ENCODE assay signal across 14 mouse cellular contexts in the genomic region with DNA sequence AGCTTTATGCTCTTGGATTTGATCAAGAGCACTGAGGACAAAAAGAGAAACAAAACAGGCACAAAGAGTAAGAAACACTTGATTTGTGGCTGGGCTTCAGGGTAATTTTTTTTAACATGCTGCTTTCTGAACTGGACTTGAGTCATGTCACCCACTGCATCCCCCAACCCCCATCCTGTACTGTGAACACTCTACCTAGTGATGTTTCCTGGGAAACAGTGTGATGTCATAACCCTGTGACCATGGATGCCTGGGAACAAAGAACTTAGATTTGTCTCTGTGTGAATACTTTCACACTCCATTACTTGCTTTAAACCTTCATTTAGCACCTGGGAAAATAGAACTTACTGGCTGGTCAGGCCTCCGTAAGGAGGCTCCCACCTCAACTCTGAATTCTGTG. TPM values are rescaled to one million over a fixed set of nuclear protein-coding genes. Genes with fewer than 3 reads are reported as not detected.
DNase-seq lines count a peak whose midpoint lies in the region; ATAC-seq lines count a peak whose summit lies in the region.
"Had no signal": no experiment of that assay in that cellular context is flagged by ENCODE, and none has a peak within 500 bp of the region (broad histone marks: within the 10 kb centered on the region; RNA-seq: fewer than 3 reads in every experiment).

A gene (plus strand): TSS at position 301 of the 400 bp plus-strand sequence.

- no peak for DNase-seq in heart, adult 18-20 months
- no peak for DNase-seq in adrenal gland, postnatal 25 days
- DNase-seq in gastrocnemius, postnatal 10 days = no peak
- no peak for DNase-seq in kidney, postnatal 36 days
- DNase-seq: kidney, adult 18-20 months; right cerebral cortex, postnatal 14 days had no signal

- no peaks in the 10 kb centered on the region for H3K36me3 ChIP-seq in heart, embryonic 11.5 days (ENCODE audit: control insufficient read depth, insufficient read depth, low read length)
- H3K36me3 ChIP-seq in macrophage (ENCODE audit: inconsistent target) = no peaks in the 10 kb centered on the region
- H3K36me3 ChIP-seq: forebrain, embryonic 12.5 days; liver, embryonic 12.5 days; stomach, embryonic 15.5 days had no signal

- no peak within 1 kb of the TSS for H3K9ac ChIP-seq in heart, embryonic 11.5 days (ENCODE audit: low read depth, low read length)
- H3K9ac ChIP-seq: forebrain, embryonic 12.5 days; liver, embryonic 12.5 days; stomach, embryonic 15.5 days had no signal

- no peaks in the 10 kb centered on the region for H3K9me3 ChIP-seq in heart, embryonic 11.5 days (replicated peaks; ENCODE audit: control insufficient read depth, low read length)
- H3K9me3 ChIP-seq: forebrain, embryonic 12.5 days; liver, embryonic 12.5 days; stomach, embryonic 15.5 days had no signal

- H3K27ac ChIP-seq in heart, embryonic 11.5 days (ENCODE audit: low read depth, low read length) = no peak within 1 kb of the TSS
- no peak within 1 kb of the TSS for H3K27ac ChIP-seq in macrophage
- H3K27ac ChIP-seq: forebrain, embryonic 12.5 days; liver, embryonic 12.5 days; stomach, embryonic 15.5 days had no signal

- peaks cover 5% of the 10 kb centered on the region; the same call in 1 of the 2 replicates for H3K79me2 ChIP-seq in macrophage (ENCODE audit: inconsistent target)

- no peak for ATAC-seq in heart, embryonic 11.5 days (replicated peaks; ENCODE audit: insufficient number of reproducible peaks, low FRiP score, low TSS enrichment)
- no peak for ATAC-seq in activated CD4-positive, CD25-positive, alpha-beta regulatory T cell, adult 4 months
- ATAC-seq: liver, embryonic 12.5 days; midbrain, embryonic 16.5 days had no signal

- WGBS in heart, embryonic 11.5 days (ENCODE audit: insufficient replicate concordance) = 78% methylated on average over 1 of the region's 1 CpGs
- 100% methylated on average over 1 of the region's 1 CpGs for WGBS in macrophage (ENCODE audit: missing documents)

- H3K4me2 ChIP-seq in heart, embryonic 11.5 days = no peak within 1 kb of the TSS
- H3K4me2 ChIP-seq: forebrain, embryonic 12.5 days; liver, embryonic 12.5 days; stomach, embryonic 15.5 days had no signal

- no peaks in the 10 kb centered on the region for H3K27me3 ChIP-seq in heart, embryonic 11.5 days (ENCODE audit: control insufficient read depth, insufficient read depth, low read length)
- H3K27me3 ChIP-seq: CH12.LX; forebrain, embryonic 12.5 days; liver, embryonic 12.5 days; stomach, embryonic 15.5 days had no signal

- H3K4me3 ChIP-seq in heart, embryonic 11.5 days (ENCODE audit: low read depth, low read length) = no peak within 1 kb of the TSS
- no peak within 1 kb of the TSS for H3K4me3 ChIP-seq in macrophage (ENCODE audit: inconsistent target)
- H3K4me3 ChIP-seq: forebrain, embryonic 12.5 days; liver, embryonic 12.5 days; stomach, embryonic 15.5 days had no signal

- no peaks in the 10 kb centered on the region for H3K4me1 ChIP-seq in heart, embryonic 11.5 days (ENCODE audit: control insufficient read depth, insufficient read depth, low read length)
- H3K4me1 ChIP-seq: forebrain, embryonic 12.5 days; liver, embryonic 12.5 days; stomach, embryonic 15.5 days had no signal

RNA-seq across cellular contexts. Expression of the gene that starts here (rescaled TPM):
- 10 to 100 TPM; 15.9 to 16.2 TPM for total RNA-seq in heart, adult 18-20 months (2021)
- 3.5 and 4.2 TPM in 2 replicates for polyA plus RNA-seq in heart, embryonic 11.5 days (2014; fragmentation: Nextera tagmentation; extraction: Ambion mirVana)
- total RNA-seq in adrenal gland, postnatal 25 days (2021) = 21.2 and 29.9 TPM in 2 replicates
- total RNA-seq in gastrocnemius, postnatal 10 days (2021) = 10 to 100 TPM; 10.8 to 11.5 TPM
- total RNA-seq in macrophage (2018; cell fraction: chromatin; rRNA removed) = 100 to 1,000 TPM in 18 of 26 experiments, 10 to 100 TPM in 8; 64.9 to 181 (median 115) TPM
- 10 to 100 TPM; 16.1 to 27.1 (median 21.5) TPM for total RNA-seq in macrophage (2018; cell fraction: cytosol; rRNA removed)
- 100 to 1,000 TPM in 3 of 26 experiments, 10 to 100 TPM in 23; 46.6 to 126 (median 77.1) TPM for total RNA-seq in macrophage (2018; cell fraction: nucleus; rRNA removed)
- 12.9 to 19.5 TPM (median 13.7 TPM) in 3 replicates for polyA plus RNA-seq in macrophage (2018)
- 1 to 10 TPM; 9.1 to 9.8 TPM for polyA plus RNA-seq in activated CD4-positive, CD25-positive, alpha-beta regulatory T cell, adult 4 months (2017; shearing (Covaris generic))
